Mouse (Mus musculus) lung, embryonic 14.5 days (tissue): ENCODE data around the gene Efna2. TPM values are rescaled to one million over a fixed set of nuclear protein-coding genes. Genes with fewer than 3 reads are reported as not detected.

ENCODE experiments used
- ATAC-seq: fragments of 200-750 bp; cut with Nextera tagmentation; 2 replicates; pipeline ENCODE4 v1.8.0; 2017; ENCODE audit warnings: mild to moderate bottlenecking, moderate TSS enrichment, moderate library complexity; ENCODE audit not compliant: insufficient read depth
- DNase-seq: peaks from one replicate; pipeline ENCODE4 v3.0.0-alpha.2; 2015
- H3K27ac ChIP-seq: fragments of 300-500 bp; sonication (generic); 2 replicates; pipeline ENCODE4 v1.5.1; 2014; ENCODE audit warnings: low read depth, mild to moderate bottlenecking, moderate library complexity
- H3K27me3 ChIP-seq: fragments of 300-500 bp; sonication (generic); 2 replicates; pipeline ENCODE4 v1.6.1; 2014; ENCODE audit warnings: low read length, control low read depth; ENCODE audit not compliant: insufficient read depth
- H3K36me3 ChIP-seq: fragments of 300-500 bp; sonication (generic); 2 replicates; pipeline ENCODE4 v1.6.1; 2014; ENCODE audit warnings: control low read depth; ENCODE audit not compliant: insufficient read depth
- H3K4me1 ChIP-seq: fragments of 300-500 bp; sonication (generic); 2 replicates; pipeline ENCODE4 v1.6.1; 2014; ENCODE audit warnings: antibody characterized with exemption, control low read depth; ENCODE audit not compliant: insufficient read depth
- H3K4me2 ChIP-seq: fragments of 300-500 bp; sonication (generic); 2 replicates; pipeline ENCODE4 v1.6.1; 2014; ENCODE audit warnings: mild to moderate bottlenecking
- H3K4me3 ChIP-seq: fragments of 300-500 bp; sonication (generic); 2 replicates; pipeline ENCODE4 v1.5.1; 2014; ENCODE audit warnings: low read depth, low read length
- H3K9ac ChIP-seq: fragments of 300-500 bp; sonication (generic); 2 replicates; pipeline ENCODE4 v1.6.1; 2014
- H3K9me3 ChIP-seq: fragments of 300-500 bp; sonication (generic); 2 replicates; pipeline ENCODE4 v1.6.1; 2016; ENCODE audit warnings: low read depth, low read length, control low read depth
- CTCF ChIP-seq: IDR thresholded peaks from 2 replicates; pipeline ENCODE4 v1.5.1; 2016; ENCODE audit warnings: antibody characterized with exemption, low read depth
- WGBS: fragments of 180-500 bp; shearing (Covaris S2); extraction: QIAGEN DNeasy Blood & Tissue Kit; methylation state at CpG from one replicate; pipeline ENCODE4 v1.1.7; 2014; 5-methylcytosine and 5-hydroxymethylcytosine counted together
- polyA plus RNA-seq: library from polyadenylated mRNA; unstranded; fragments of >200 nt; fragmentation: Nextera tagmentation; extraction: Ambion mirVana; gene quantifications from 2 replicates; pipeline ENCODE4 v1.2.1, GENCODE M21; 2014

Efna2 gene
- polyA plus RNA-seq, 1 experiment from 2014 or later: 22.7 TPM

DNA sequence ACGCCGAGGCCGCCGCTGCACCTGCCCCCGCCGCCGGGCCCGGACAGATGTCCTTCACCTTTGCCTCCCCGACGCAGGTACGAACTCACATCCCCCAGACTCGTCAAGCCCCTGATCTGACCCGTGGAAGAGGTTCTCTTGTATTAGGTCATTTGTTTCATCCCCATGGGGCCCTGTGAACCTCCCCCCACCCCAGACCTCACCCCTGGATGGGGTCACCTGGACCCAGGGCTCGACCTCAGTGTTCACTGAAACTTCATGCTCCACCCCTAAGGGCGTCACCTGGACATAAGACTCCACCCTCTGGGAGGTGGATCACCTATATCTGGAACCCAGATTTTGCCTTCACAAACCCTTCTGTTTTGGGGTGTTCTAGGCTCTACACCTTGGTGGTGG, 36.8 kb upstream of the Efna2 start:
- DNase-seq (no peak), ATAC-seq (no peak)
- Histone ChIP-seq H3K4me1 (peaks cover 9% of the 10 kb centered on the region; the same call in 1 of the 2 replicates), H3K9ac (peak overlapping the region; percentile 82), H3K27me3 (peaks cover 23% of the 10 kb centered on the region), H3K4me2 (peak overlapping the region; percentile 77), H3K36me3 (peaks cover 33% of the 10 kb centered on the region), H3K9me3 (no peaks in the 10 kb centered on the region), H3K27ac (peak overlapping the region; percentile 88), H3K4me3 (peak overlapping the region; percentile 73)
- TF ChIP-seq CTCF: no peak
- 0% methylated on average over 15 of the region's 15 CpGs for WGBS

DNA sequence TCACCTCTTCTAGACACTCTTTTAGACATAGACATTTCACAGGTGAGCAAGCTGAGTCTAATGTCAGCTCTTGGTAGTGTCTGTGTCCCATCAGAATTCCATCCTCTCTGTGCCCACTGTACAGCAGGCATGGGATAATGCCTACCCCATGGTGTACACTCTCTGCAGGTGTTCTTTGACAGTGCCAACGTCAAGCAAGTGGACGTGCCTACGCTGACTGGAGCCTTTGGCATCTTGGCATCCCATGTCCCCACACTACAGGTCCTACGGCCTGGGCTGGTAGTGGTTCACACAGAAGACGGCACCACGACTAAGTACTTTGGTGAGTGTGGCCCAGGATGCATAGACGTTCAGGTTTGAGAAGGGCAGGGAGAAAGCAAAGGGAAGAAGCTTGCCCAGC, 35.6 kb upstream of the Efna2 start:
- no peak overlapping the region for H3K9ac ChIP-seq
- no peak overlapping the region for H3K27ac ChIP-seq
- no peaks in the 10 kb centered on the region for H3K9me3 ChIP-seq
- no peak for TF ChIP-seq CTCF
- 88% methylated on average over 7 of the region's 7 CpGs for WGBS
- peaks cover 33% of the 10 kb centered on the region for H3K36me3 ChIP-seq
- no peak for ATAC-seq
- H3K4me2 ChIP-seq: peak overlapping the region; percentile 14; the same call in 1 of the 2 replicates
- no peak for DNase-seq
- H3K4me3 ChIP-seq: no peak overlapping the region
- H3K4me1 ChIP-seq: 0 out of 2 replicates have a peak, but pooled peaks cover 4% of the 10 kb centered on the region
- peaks cover 12% of the 10 kb centered on the region for H3K27me3 ChIP-seq

DNA sequence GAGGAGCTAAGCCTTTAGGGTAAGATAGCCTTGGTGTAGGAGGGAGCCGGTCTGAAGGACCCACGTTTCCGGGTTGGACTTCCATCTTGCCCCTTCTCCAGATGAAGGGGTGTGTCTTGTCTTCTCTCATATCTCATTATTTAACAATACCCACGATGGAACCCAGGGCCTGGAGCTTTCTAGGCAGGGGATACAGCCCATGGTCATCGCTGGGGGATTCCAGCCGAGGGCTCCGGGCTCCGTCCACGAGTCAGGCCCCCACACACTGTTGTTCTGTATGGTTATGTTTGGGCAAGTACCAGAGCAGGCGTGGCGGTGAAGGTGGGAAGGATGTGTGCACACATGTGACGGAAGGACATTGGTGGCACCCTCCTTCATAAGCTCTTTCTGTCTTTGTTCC, 35.1 kb upstream of the Efna2 start:
- Histone ChIP-seq H3K27ac (no peak overlapping the region), H3K36me3 (peaks cover 33% of the 10 kb centered on the region), H3K9me3 (no peaks in the 10 kb centered on the region), H3K4me3 (no peak overlapping the region), H3K4me1 (0 out of 2 replicates have a peak, but pooled peaks cover 4% of the 10 kb centered on the region), H3K27me3 (peaks cover 7% of the 10 kb centered on the region), H3K4me2 (no peak overlapping the region), H3K9ac (no peak overlapping the region)
- DNase-seq (no peak), ATAC-seq (no peak)
- WGBS: 88% methylated on average over 12 of the region's 12 CpGs
- TF ChIP-seq CTCF: no peak

DNA sequence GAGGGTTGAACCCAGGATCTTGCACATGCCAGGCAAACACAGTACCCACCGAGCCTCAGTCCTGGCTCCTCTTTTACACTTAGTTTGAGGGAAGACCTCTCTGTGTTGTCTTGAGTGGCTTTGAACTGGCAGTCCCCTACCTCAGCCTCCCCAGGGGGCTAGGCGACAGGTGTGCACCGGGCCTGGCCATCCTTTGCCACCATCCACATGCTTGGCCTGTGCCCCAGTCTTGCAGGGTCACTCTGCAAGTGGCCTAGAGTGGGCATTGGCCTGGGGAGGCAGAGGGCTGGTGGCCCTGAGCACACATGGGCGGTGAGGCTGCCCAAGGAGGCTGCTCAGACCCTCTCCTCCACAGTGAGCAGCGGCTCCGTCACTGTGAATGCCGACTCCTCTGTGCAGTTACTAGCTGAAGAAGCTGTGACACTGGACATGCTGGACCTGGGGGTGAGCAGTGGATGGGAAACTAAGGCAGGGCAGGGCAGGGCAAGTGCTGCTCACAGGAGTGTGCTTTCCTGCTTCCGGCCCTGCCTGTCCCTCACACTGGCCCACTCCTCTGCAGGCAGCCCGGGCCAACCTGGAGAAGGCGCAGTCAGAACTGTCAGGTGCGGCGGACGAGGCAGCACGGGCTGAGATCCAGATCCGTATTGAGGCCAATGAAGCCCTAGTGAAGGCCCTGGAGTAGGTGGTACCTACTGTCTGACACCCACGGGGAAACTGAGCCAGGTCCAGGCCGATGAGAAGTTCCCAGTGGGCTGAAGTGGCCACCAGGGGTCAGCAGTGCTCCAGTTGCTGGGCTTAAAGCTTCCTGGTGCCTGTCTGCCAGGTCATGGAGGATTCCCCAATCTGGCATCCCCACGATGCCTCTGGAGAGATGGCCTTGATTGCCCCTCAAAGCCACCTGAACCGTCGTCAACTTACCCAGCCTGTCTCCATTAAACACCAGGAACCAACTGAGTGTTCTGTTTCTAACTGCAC, 34.1 kb upstream of the Efna2 start:
- no peak overlapping the region for H3K4me2 ChIP-seq
- ATAC-seq (no peak), DNase-seq (peak; percentile 86)
- peaks cover 38% of the 10 kb centered on the region for H3K36me3 ChIP-seq
- H3K27ac ChIP-seq: 0 out of 2 replicates have a peak overlapping the region, but pooled peaks have one; percentile 12
- H3K4me3 ChIP-seq: no peak overlapping the region
- H3K9me3 ChIP-seq: no peaks in the 10 kb centered on the region
- TF ChIP-seq CTCF: peak; percentile 90
- H3K4me1 ChIP-seq: 0 out of 2 replicates have a peak, but pooled peaks cover 4% of the 10 kb centered on the region
- WGBS: 73% methylated on average over 20 of the region's 20 CpGs
- H3K27me3 ChIP-seq: no peaks in the 10 kb centered on the region
- H3K9ac ChIP-seq: no peak overlapping the region

DNA sequence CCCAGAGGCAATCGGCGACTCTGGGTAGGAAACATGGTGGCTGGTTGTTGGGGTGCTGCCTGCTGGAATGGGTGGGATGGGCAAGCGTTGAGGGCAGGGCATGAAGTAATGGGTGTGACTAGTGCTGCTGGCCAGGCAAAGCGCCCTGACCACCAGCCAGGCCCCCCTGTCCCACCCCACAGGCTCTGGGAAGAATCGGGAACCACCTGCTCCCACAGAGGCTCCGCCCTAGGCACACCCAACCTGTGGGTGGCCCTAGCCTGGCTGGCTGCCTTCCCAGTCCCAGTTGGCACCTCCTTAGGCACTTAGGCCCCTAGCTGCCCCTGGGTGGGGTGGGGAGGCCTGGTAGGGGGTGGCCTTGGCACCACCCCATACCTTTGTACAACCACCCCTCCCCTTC, 33.4 kb upstream of the Efna2 start:
- H3K9me3 ChIP-seq: no peaks in the 10 kb centered on the region
- H3K36me3 ChIP-seq: peaks cover 45% of the 10 kb centered on the region
- no peak overlapping the region for H3K9ac ChIP-seq
- H3K4me1 ChIP-seq: 0 out of 2 replicates have a peak, but pooled peaks cover 4% of the 10 kb centered on the region
- 81% methylated on average over 6 of the region's 6 CpGs for WGBS
- no peak overlapping the region for H3K4me3 ChIP-seq
- H3K27ac ChIP-seq: 0 out of 2 replicates have a peak overlapping the region, but pooled peaks have one; percentile 18
- no peaks in the 10 kb centered on the region for H3K27me3 ChIP-seq
- ATAC-seq: no peak
- no peak for TF ChIP-seq CTCF
- H3K4me2 ChIP-seq: 0 out of 2 replicates have a peak overlapping the region, but pooled peaks have one; percentile 7
- no peak for DNase-seq

DNA sequence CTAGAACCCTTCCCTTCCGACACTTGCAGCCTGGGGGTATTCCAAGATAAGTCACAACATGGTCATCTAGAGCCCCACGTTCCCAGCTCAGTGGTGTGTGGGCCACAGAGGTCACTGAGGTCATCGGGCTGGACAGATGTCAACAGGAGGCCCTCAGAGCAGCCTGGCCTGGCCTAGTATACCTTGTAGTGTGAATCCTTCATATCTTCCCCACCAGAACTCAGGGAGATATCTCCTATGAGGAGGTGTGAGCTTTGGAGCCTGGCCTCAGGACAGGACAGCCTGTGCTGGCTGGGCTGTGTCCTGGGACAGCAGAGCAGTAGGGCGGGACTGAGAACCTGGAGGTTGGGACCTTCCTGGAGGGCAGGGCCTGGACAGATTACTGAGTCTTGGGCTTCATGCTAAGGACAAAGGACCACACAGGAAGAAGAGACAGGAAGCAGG, 32.7 kb upstream of the Efna2 start:
- 72% methylated on average over 4 of the region's 4 CpGs for WGBS
- 0 out of 2 replicates have a peak overlapping the region, but pooled peaks have one; percentile 1 for H3K4me2 ChIP-seq
- H3K36me3 ChIP-seq: peaks cover 51% of the 10 kb centered on the region
- no peak for ATAC-seq
- H3K9ac ChIP-seq: 0 out of 2 replicates have a peak overlapping the region, but pooled peaks have one; percentile 4
- DNase-seq: no peak
- TF ChIP-seq CTCF: no peak
- H3K27ac ChIP-seq: 0 out of 2 replicates have a peak overlapping the region, but pooled peaks have one; percentile 16
- no peaks in the 10 kb centered on the region for H3K9me3 ChIP-seq
- H3K27me3 ChIP-seq: no peaks in the 10 kb centered on the region
- no peak overlapping the region for H3K4me3 ChIP-seq
- H3K4me1 ChIP-seq: 0 out of 2 replicates have a peak, but pooled peaks cover 4% of the 10 kb centered on the region

DNA sequence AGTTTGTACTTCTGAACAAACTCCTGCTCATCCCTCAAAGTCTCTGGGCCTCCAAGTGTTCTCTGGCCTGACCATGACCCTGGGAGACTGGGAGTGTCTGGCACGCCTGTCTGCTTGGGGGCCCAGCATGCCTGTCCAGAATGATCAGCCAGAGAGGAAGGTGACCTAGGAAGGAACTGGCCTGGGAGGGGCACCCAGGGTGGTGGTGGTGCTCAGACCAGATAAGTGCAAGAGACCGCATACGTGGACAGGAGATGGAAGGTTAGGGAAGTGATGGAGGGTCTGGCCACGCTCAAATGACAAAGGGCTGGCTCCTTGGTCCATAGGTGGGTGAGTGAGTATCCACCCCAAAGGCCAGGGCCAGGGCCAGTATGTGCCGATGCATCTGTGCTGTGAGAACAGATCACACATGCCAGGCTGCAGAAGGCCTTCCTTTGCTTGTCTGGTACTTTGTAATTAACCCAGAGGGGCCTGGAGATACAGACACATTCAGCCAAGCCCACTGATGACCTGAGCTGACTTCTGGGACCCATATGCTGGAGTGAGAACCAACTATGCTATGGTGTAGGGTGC, 32.0 kb upstream of the Efna2 start:
- ATAC-seq (no peak), DNase-seq (no peak)
- no peaks in the 10 kb centered on the region for H3K9me3 ChIP-seq
- H3K36me3 ChIP-seq: peaks cover 58% of the 10 kb centered on the region
- peak overlapping the region; percentile 63 for H3K4me2 ChIP-seq
- H3K27ac ChIP-seq: peak overlapping the region; percentile 100
- WGBS: 62% methylated on average over 5 of the region's 5 CpGs
- peak overlapping the region; percentile 96 for H3K9ac ChIP-seq
- H3K27me3 ChIP-seq: no peaks in the 10 kb centered on the region
- no peak for TF ChIP-seq CTCF
- H3K4me1 ChIP-seq: 0 out of 2 replicates have a peak, but pooled peaks cover 4% of the 10 kb centered on the region
- H3K4me3 ChIP-seq: peak overlapping the region; percentile 99
